Mouse (Mus musculus): ENCODE measurements around the gene Il17ra. TPM values are rescaled to one million over a fixed set of nuclear protein-coding genes. Genes with fewer than 3 reads are reported as not detected.

The Il17ra gene
- polyA plus RNA-seq, 1 experiment: 39.1 TPM

GRCm38 (mm10) chr6:120532594-120532993, 69.5 kb downstream of the Il17ra start:
- Histone ChIP-seq H3K4me1 (ENCODE audit: control insufficient read depth, insufficient read depth, low read length) (peaks cover 11% of the 10 kb centered on the region), H3K27ac (ENCODE audit: insufficient read depth, low read depth, low read length) (no peak overlapping the region), H3K4me3 (ENCODE audit: insufficient read depth, low read depth, low read length) (no peak overlapping the region)
- TF ChIP-seq CTCF (IDR thresholded peaks at IDR 0.05; ENCODE audit: insufficient read depth, low read depth, low read length) (no peak), POLR2A (IDR thresholded peaks at IDR 0.05; ENCODE audit: insufficient read depth, low read depth, low read length) (no peak)
- WGBS: 92% methylated on average over 1 of the region's 1 CpGs

- 86% methylated on average over 2 of the region's 2 CpGs for WGBS
- no peak for TF ChIP-seq POLR2A (IDR thresholded peaks at IDR 0.05; ENCODE audit: insufficient read depth, low read depth, low read length)
- TF ChIP-seq CTCF (IDR thresholded peaks at IDR 0.05; ENCODE audit: insufficient read depth, low read depth, low read length): no peak
- Histone ChIP-seq H3K4me1 (ENCODE audit: control insufficient read depth, insufficient read depth, low read length) (peaks cover 5% of the 10 kb centered on the region), H3K27ac (ENCODE audit: insufficient read depth, low read depth, low read length) (no peak overlapping the region), H3K4me3 (ENCODE audit: insufficient read depth, low read depth, low read length) (no peak overlapping the region)
Observed at GRCm38 (mm10) chr6:120536337-120536736, 73.3 kb downstream of the Il17ra start.

Other genes starting within 250 kb of the Il17ra start
- gene D330020A13Rik, start 168.9 kb upstream of the Il17ra start, polyA plus RNA-seq (2012; ENCODE audit: insufficient read depth, insufficient read length, low replicate concordance, missing spikeins): not detected in 2 replicates
- not detected in 2 replicates for gene B4galnt3, start 168.7 kb upstream of the Il17ra start, polyA plus RNA-seq (2012; ENCODE audit: insufficient read depth, insufficient read length, low replicate concordance, missing spikeins)
- 69.1 TPM in 1 of 2 replicates, not detected in the other for gene Kdm5a, start 99.1 kb upstream of the Il17ra start, polyA plus RNA-seq (2012; ENCODE audit: insufficient read depth, insufficient read length, low replicate concordance, missing spikeins)
- not detected in 2 replicates for gene Ccdc77, start 98.9 kb upstream of the Il17ra start, polyA plus RNA-seq (2012; ENCODE audit: insufficient read depth, insufficient read length, low replicate concordance, missing spikeins)
- gene Tmem121b, start 30.6 kb downstream of the Il17ra start, polyA plus RNA-seq (2012; ENCODE audit: insufficient read depth, insufficient read length, low replicate concordance, missing spikeins): not detected in 2 replicates
- gene Hdhd5, start 68.1 kb downstream of the Il17ra start, polyA plus RNA-seq (2012; ENCODE audit: insufficient read depth, insufficient read length, low replicate concordance, missing spikeins): not detected in 2 replicates
- gene Cecr2, start 203.1 kb downstream of the Il17ra start, polyA plus RNA-seq (2012; ENCODE audit: insufficient read depth, insufficient read length, low replicate concordance, missing spikeins): not detected in 2 replicates